8 mouse cellular contexts compared by ENCODE assay signal in genomic region chr9:62550661-62551093, GRCm38 (mm10). TPM values are rescaled to one million over a fixed set of nuclear protein-coding genes. Genes with fewer than 3 reads are reported as not detected.
DNase-seq lines count a peak whose midpoint lies in the region; ATAC-seq lines count a peak whose summit lies in the region.

No protein-coding gene starts in this region.

- ATAC-seq in erythroblast, adult 5-6 weeks (replicated peaks; ENCODE audit: low FRiP score, poor library complexity, severe bottlenecking), result peak; percentile 70
- peak; percentile 20; the same call in 1 of the 2 replicates for ATAC-seq in kidney, embryonic 15.5 days (replicated peaks; ENCODE audit: low FRiP score)

- WGBS in kidney, embryonic 15.5 days, result 46% methylated on average over 11 of the region's 11 CpGs

- H3K4me2 ChIP-seq in kidney, embryonic 15.5 days, result no peak overlapping the region

- peak; percentile 51 for DNase-seq in gastrocnemius, postnatal 10 days
- no peak for DNase-seq in gastrocnemius, postnatal 25 days
- peak; percentile 85 for DNase-seq in CD4-positive, CD25-positive, alpha-beta regulatory T cell, adult 2 months (ENCODE audit: low read depth, low spot score)
- DNase-seq in brain, adult 2 months (ENCODE audit: low read depth, low spot score), result peak; percentile 98
- DNase-seq in lung, postnatal 14 days, result peak; percentile 76
- peak; percentile 57 to 85 for DNase-seq in thymus, postnatal 10 days (ENCODE audit: low spot score in 2 of 2)

- no peaks in the 10 kb centered on the region for H3K9me3 ChIP-seq in kidney, embryonic 15.5 days (replicated peaks)

- H3K36me3 ChIP-seq in kidney, embryonic 15.5 days, result no peaks in the 10 kb centered on the region

- no peak overlapping the region for H3K4me3 ChIP-seq in kidney, embryonic 15.5 days (replicated peaks)

- H3K4me1 ChIP-seq in kidney, embryonic 15.5 days, result no peaks in the 10 kb centered on the region

- H3K9ac ChIP-seq in kidney, embryonic 15.5 days, result no peak overlapping the region

- no peak overlapping the region for H3K27ac ChIP-seq in kidney, embryonic 15.5 days

- no peaks in the 10 kb centered on the region for H3K27me3 ChIP-seq in kidney, embryonic 15.5 days

RNA-seq across cellular contexts. Expression of gene Coro2b, which starts 13.8 kb away (rescaled TPM):
- total RNA-seq in gastrocnemius, postnatal 10 days (2021), result 10 to 100 TPM; 10.6 to 12.4 TPM
- total RNA-seq in gastrocnemius, postnatal 25 days (2021), result 1 to 10 TPM; 5.1 to 6.5 TPM
- 0.38 and 0.63 TPM in 2 replicates for total RNA-seq in erythroblast, adult 5-6 weeks (2015; ENCODE audit: low replicate concordance)
- not detected in 2 replicates for total RNA-seq in erythroblast, adult 5-6 weeks (2017; ENCODE audit: low replicate concordance)
- 16.8 and 19.1 TPM in 2 replicates for polyA plus RNA-seq in kidney, embryonic 15.5 days (2015; fragmentation: Nextera tagmentation; extraction: Ambion mirVana)
